Mouse (Mus musculus) monocyte, adult 2 months (primary cell): ENCODE data around the gene Klhl31.

Source experiments
- DNase-seq, 2 experiments: peaks; one replicate each; pipeline ENCODE4 v3.0.0; 2022; ENCODE audit warnings: low spot score in 2 of 2, low read depth in 1 of 2

Klhl31 gene

GRCm38 (mm10) chr9:77703476-77703875 lies 67.2 kb downstream of the Klhl31 start:
- no peak for DNase-seq

- no peak for DNase-seq
Observed at GRCm38 (mm10) chr9:77704108-77704507, 67.8 kb downstream of the Klhl31 start.

- no peak for DNase-seq
Observed at GRCm38 (mm10) chr9:77706515-77706914, 70.2 kb downstream of the Klhl31 start.

- DNase-seq, result no peak
Observed at GRCm38 (mm10) chr9:77707433-77708139, 71.3 kb downstream of the Klhl31 start.

- peak; percentile 20 to 23 for DNase-seq
Observed at GRCm38 (mm10) chr9:77708950-77709349, 72.7 kb downstream of the Klhl31 start.
